Mouse (Mus musculus) forebrain, embryonic 11.5 days (tissue): ENCODE measurements around the gene Agbl2. TPM values are rescaled to one million over a fixed set of nuclear protein-coding genes. Genes with fewer than 3 reads are reported as not detected.

ENCODE experiments used
- ATAC-seq: fragments of 200-750 bp; cut with Nextera tagmentation; replicated peaks from 2 replicates; pipeline ENCODE4 v1.8.0; 2017; ENCODE audit warnings: moderate TSS enrichment; ENCODE audit not compliant: low FRiP score
- DNase-seq: peaks from one replicate; pipeline ENCODE4 v3.0.0-alpha.2; 2017; ENCODE audit warnings: low spot score
- H3K27ac ChIP-seq: fragments of 300-500 bp; sonication (generic); 2 replicates; pipeline ENCODE4 v1.5.1; 2014; ENCODE audit warnings: low read depth, low read length
- H3K27me3 ChIP-seq: fragments of 300-500 bp; sonication (generic); 2 replicates; pipeline ENCODE4 v1.6.1; 2014; ENCODE audit warnings: mild to moderate bottlenecking, low read length, mixed read lengths; ENCODE audit not compliant: control insufficient read depth, insufficient read depth
- H3K36me3 ChIP-seq: fragments of 300-500 bp; sonication (generic); 2 replicates; pipeline ENCODE4 v1.6.1; 2014; ENCODE audit warnings: mild to moderate bottlenecking, low read length, moderate library complexity, mixed read lengths; ENCODE audit not compliant: control insufficient read depth, insufficient read depth
- H3K4me1 ChIP-seq: fragments of 300-500 bp; sonication (generic); replicated peaks from 2 replicates; pipeline ENCODE4 v1.6.1; 2014; ENCODE audit warnings: low read length, mixed read lengths; ENCODE audit not compliant: control insufficient read depth, insufficient read depth
- H3K4me2 ChIP-seq: fragments of 300-500 bp; sonication (generic); 2 replicates; pipeline ENCODE4 v1.6.1; 2014; ENCODE audit warnings: low read depth, mild to moderate bottlenecking, low read length, moderate library complexity, mixed read lengths; ENCODE audit not compliant: severe bottlenecking
- H3K4me3 ChIP-seq: fragments of 300-500 bp; sonication (generic); 2 replicates; pipeline ENCODE4 v1.5.1; 2014; ENCODE audit warnings: low read depth, low read length
- H3K9ac ChIP-seq: fragments of 300-500 bp; sonication (generic); 2 replicates; pipeline ENCODE4 v1.6.1; 2014; ENCODE audit warnings: low read length
- H3K9me3 ChIP-seq: fragments of 300-500 bp; sonication (generic); 2 replicates; pipeline ENCODE4 v1.6.1; 2016; ENCODE audit warnings: low read length, mixed read lengths; ENCODE audit not compliant: control insufficient read depth
- WGBS: fragments of 180-500 bp; shearing (Covaris S2); extraction: QIAGEN DNeasy Blood & Tissue Kit; methylation state at CpG from one replicate; pipeline ENCODE4 v1.1.7; 2014; 5-methylcytosine and 5-hydroxymethylcytosine counted together
- polyA plus RNA-seq: library from polyadenylated mRNA; unstranded; fragments of >200 nt; fragmentation: Nextera tagmentation; extraction: Ambion mirVana; gene quantifications from 2 replicates; pipeline ENCODE4 v1.2.1, GENCODE M21; 2014

Gene Agbl2
- 0.89 and 0.96 TPM in 2 replicates for polyA plus RNA-seq

GRCm38 (mm10) chr2:90782458-90782857 is at the start of gene Agbl2:
Gene Agbl2, plus strand, starts transcription at chr2:90782727.
- Histone ChIP-seq H3K4me3 (peak within 1 kb of the TSS; percentile 27), H3K27me3 (no peaks in the 10 kb centered on the region), H3K4me1 (peaks cover 8% of the 10 kb centered on the region; the same call in 1 of the 2 replicates), H3K36me3 (peaks cover 19% of the 10 kb centered on the region), H3K4me2 (peak within 1 kb of the TSS; percentile 68), H3K27ac (no peak within 1 kb of the TSS), H3K9me3 (no peaks in the 10 kb centered on the region), H3K9ac (peak within 1 kb of the TSS; percentile 44)
- DNase-seq: peak; percentile 68
- 3% methylated on average over 11 of the region's 11 CpGs for WGBS
- ATAC-seq: peak; percentile 69

DNA sequence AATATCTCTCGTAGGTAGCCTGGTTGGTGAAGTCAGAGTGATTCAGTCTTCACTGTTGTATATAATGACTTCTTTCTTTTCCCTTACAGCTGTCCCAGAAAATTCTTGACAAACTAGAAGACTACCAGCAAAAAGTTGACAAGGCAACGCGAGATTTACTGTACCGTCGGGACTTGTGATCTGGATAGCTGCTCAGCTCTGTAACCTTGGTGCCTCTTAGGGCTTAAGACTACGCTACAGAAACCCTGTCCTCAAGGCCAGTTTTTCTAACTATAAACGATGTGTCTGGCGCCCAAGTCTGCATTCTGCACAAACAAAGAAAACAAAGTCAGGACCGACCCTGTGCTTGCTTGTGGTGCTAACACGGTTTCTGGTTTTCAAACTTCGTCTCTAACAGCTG is 47.2 kb upstream of the Agbl2 start:
- 96% methylated on average over 11 of the region's 11 CpGs for WGBS

GRCm38 (mm10) chr2:90738801-90739200 is 43.7 kb upstream of the Agbl2 start:
- Histone ChIP-seq H3K27ac (no peak overlapping the region), H3K4me2 (no peak overlapping the region), H3K4me1 (no peaks in the 10 kb centered on the region), H3K27me3 (no peaks in the 10 kb centered on the region), H3K9ac (no peak overlapping the region), H3K4me3 (no peak overlapping the region), H3K36me3 (peaks cover 11% of the 10 kb centered on the region), H3K9me3 (no peaks in the 10 kb centered on the region)
- WGBS: 95% methylated on average over 3 of the region's 3 CpGs
- ATAC-seq (no peak), DNase-seq (no peak)

More for the DNA sequence above, 47.2 kb upstream of the Agbl2 start:
- DNase-seq: no peak
- Histone ChIP-seq H3K9me3 (no peaks in the 10 kb centered on the region), H3K4me3 (no peak overlapping the region), H3K4me1 (no peaks in the 10 kb centered on the region), H3K27ac (no peak overlapping the region), H3K4me2 (no peak overlapping the region), H3K9ac (no peak overlapping the region), H3K36me3 (peaks cover 16% of the 10 kb centered on the region), H3K27me3 (no peaks in the 10 kb centered on the region)
- no peak for ATAC-seq

- Histone ChIP-seq H3K9me3 (no peaks in the 10 kb centered on the region), H3K36me3 (peaks cover 11% of the 10 kb centered on the region), H3K9ac (no peak overlapping the region), H3K4me3 (no peak overlapping the region), H3K27ac (no peak overlapping the region), H3K4me2 (no peak overlapping the region), H3K4me1 (no peaks in the 10 kb centered on the region), H3K27me3 (no peaks in the 10 kb centered on the region)
- WGBS: 90% methylated on average over 3 of the region's 3 CpGs
- no peak for DNase-seq
- no peak for ATAC-seq
These were observed 43.2 kb upstream of the Agbl2 start for GRCm38 (mm10) chr2:90739327-90739726.

GRCm38 (mm10) chr2:90739921-90740320 is 42.6 kb upstream of the Agbl2 start:
- Histone ChIP-seq H3K27ac (no peak overlapping the region), H3K9me3 (no peaks in the 10 kb centered on the region), H3K4me3 (no peak overlapping the region), H3K36me3 (peaks cover 6% of the 10 kb centered on the region; the same call in 1 of the 2 replicates), H3K4me1 (no peaks in the 10 kb centered on the region; the same call in 1 of the 2 replicates), H3K27me3 (no peaks in the 10 kb centered on the region), H3K9ac (no peak overlapping the region), H3K4me2 (no peak overlapping the region)
- no peak for ATAC-seq
- WGBS: 88% methylated on average over 5 of the region's 5 CpGs
- DNase-seq: no peak

GRCm38 (mm10) chr2:90744285-90745052 is 38.1 kb upstream of the Agbl2 start:
- no peak for DNase-seq
- Histone ChIP-seq H3K27ac (peak overlapping the region; percentile 92), H3K4me1 (peaks cover 2% of the 10 kb centered on the region), H3K9me3 (no peaks in the 10 kb centered on the region), H3K4me3 (peak overlapping the region; percentile 93), H3K9ac (peak overlapping the region; percentile 61), H3K27me3 (no peaks in the 10 kb centered on the region), H3K4me2 (peak overlapping the region; percentile 54), H3K36me3 (peaks cover 2% of the 10 kb centered on the region; the same call in 1 of the 2 replicates)
- peak; percentile 3 for ATAC-seq
- WGBS: 68% methylated on average over 12 of the region's 12 CpGs

DNA sequence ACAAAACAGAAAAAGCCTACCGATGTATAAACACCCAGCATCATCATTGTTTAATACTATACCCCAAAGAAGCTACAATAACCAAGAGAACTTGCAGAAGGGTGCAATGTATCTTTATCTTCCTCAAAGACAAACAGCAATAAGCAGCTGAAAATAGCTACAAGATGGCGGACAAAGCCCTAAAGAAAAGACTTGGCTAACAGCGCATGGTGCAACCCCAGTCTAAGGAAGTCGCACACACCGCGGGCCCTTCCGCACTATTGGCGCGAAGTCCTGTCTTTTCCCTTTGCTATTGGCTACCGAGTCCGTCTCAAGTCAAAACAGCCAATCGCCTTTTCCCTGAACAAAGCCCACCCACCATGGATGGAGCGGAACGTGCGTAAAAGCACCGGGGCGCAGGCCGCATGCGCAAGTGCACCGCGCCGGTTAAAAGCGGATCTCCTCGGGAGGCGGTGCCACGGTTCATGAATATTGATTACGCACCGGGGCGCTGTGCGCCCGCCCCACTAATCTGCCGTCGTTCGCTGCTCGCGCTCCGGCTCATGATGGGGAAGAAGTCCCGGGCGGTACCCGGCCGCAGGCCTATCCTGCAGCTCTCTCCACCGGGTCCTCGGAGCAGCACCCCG is 37.4 kb upstream of the Agbl2 start, which contains the start of gene Fnbp4:
Gene Fnbp4, plus strand, starts transcription at position 318 of the 626 bp plus-strand sequence.
- DNase-seq: peak; percentile 97
- ATAC-seq: peak; percentile 99
- H3K27me3 ChIP-seq: no peaks in the 10 kb centered on the region
- H3K9me3 ChIP-seq: no peaks in the 10 kb centered on the region
- peak within 1 kb of the TSS; percentile 93 for H3K4me3 ChIP-seq
- H3K4me2 ChIP-seq: peak within 1 kb of the TSS; percentile 87
- H3K27ac ChIP-seq: peak within 1 kb of the TSS; percentile 92
- H3K36me3 ChIP-seq: peaks cover 2% of the 10 kb centered on the region; the same call in 1 of the 2 replicates
- H3K4me1 ChIP-seq: peaks cover 2% of the 10 kb centered on the region
- H3K9ac ChIP-seq: peak within 1 kb of the TSS; percentile 98
- WGBS: 1% methylated on average over 41 of the region's 44 CpGs

DNA sequence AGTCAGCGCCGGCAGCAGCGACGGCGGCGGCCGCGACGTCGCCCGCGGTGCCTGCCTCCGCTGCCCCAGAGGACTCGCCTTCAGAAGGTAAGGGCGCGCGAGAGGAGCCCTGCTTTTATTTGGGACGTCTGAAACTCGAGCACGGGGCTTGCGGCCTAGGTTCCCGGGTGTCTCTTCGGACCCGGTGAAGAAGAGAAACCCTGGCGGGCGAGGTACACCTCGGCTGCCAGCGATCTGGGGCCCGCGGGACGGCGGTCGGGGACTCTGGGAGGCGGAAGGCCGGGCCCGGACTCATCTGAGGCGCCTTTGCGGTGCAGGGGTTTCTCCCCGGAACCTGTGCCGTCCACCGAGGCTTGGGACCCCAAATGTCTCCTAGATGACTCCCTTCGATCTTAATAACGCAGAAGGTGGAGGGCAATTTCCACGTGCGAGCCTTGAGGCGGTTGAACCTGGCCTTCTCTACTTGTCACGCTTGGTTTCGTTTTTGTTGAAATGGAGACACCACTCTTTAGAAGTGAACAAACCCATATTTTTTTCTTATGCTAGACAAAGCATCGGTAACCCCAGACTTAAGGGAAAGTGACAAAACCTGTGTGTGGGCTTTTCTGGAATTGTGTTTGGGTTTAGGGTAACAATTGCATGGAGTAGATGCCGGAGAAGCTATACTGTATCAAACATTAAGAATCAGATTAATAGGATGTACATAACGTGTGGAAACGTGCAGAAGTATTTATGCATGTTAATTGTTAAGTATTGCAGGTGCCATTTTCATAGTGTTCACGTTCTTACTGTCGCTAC is 36.6 kb upstream of the Agbl2 start:
- peak overlapping the region; percentile 87 for H3K4me2 ChIP-seq
- no peaks in the 10 kb centered on the region for H3K27me3 ChIP-seq
- H3K9ac ChIP-seq: peak overlapping the region; percentile 98
- no peak for DNase-seq
- peak overlapping the region; percentile 90 for H3K27ac ChIP-seq
- no peaks in the 10 kb centered on the region for H3K9me3 ChIP-seq
- under 1% methylated on average over 54 of the region's 54 CpGs for WGBS
- H3K4me3 ChIP-seq: peak overlapping the region; percentile 93
- ATAC-seq: no peak; the same call in 1 of the 2 replicates
- H3K36me3 ChIP-seq: peaks cover 2% of the 10 kb centered on the region; the same call in 1 of the 2 replicates
- H3K4me1 ChIP-seq: peaks cover 2% of the 10 kb centered on the region
